Mouse (Mus musculus): Measurements from ENCODE around the gene Plin1. TPM values are rescaled to one million over a fixed set of nuclear protein-coding genes. Genes with fewer than 3 reads are reported as not detected.

The Plin1 gene
- not detected for total RNA-seq (2023)

DNA sequence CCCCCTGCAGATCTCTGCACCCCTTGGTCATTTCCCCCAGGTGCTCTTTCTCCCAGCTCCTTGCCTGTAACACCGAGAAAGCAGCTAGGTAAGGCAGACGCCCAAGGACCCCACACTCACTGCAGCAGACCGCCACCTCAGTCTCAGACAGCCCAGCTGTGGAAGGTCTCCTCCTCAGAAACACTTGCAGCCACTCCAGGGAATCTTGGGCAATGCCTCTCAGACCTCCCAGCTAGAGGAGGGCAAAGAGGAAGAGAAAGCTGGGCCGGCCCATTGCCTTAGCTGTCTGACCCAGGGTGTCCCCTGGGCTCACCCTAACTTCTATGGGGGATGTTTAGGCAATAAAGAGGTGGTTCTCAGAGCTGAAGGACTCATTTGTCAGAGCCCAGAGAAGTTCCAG lies at the start of gene Plin1:
Gene Plin1, minus strand, starts transcription at position 282 of the 400 bp plus-strand sequence.

DNA sequence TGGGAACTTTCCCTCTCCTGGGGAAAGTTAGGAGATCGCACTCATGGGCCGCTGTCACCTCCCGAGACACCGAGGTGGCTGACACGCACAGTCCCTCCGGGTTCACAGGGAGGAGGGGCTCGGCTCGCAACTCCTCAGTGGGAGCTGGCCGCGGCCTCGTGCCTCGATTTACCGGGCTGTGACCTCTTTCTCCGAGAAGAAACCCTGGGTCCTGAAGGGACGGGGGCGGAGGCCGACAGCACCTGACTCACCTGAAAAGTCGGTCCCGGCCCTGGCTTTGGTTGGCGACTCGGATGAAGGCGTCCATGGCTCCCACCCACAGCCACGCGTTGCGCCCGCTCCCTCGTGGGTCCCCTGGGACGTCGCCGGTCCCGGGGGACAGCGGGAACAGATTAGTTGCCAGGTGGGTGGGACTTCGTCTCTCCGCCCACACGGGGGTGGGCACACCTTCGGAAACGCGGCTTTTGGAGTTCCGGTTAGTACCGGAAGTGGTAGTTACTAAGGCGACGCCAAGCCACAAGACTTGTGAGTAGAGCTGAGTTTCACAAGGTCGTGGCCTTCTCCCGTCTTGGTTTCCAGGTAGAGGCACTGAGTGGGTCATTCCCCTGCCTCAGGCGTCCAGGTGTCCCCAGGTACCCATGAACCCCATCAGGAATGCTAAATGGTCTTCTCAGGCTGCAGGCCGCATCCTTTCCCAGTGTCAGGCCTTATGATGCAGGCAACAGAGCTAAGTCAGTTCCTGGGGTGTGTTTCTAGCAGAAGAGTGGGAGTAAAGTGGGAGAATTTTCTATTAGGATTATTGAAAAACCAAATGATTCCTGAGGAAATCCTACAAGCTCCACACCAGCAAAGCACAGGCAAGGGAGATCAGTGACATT lies 10.2 kb upstream of the Plin1 start, which contains the start of the genes Pex11a and Wdr93:
Gene Pex11a, minus strand, starts transcription at position 473 of the 878 bp plus-strand sequence.
Gene Wdr93, plus strand, starts transcription at position 505 of the 878 bp plus-strand sequence.

DNA sequence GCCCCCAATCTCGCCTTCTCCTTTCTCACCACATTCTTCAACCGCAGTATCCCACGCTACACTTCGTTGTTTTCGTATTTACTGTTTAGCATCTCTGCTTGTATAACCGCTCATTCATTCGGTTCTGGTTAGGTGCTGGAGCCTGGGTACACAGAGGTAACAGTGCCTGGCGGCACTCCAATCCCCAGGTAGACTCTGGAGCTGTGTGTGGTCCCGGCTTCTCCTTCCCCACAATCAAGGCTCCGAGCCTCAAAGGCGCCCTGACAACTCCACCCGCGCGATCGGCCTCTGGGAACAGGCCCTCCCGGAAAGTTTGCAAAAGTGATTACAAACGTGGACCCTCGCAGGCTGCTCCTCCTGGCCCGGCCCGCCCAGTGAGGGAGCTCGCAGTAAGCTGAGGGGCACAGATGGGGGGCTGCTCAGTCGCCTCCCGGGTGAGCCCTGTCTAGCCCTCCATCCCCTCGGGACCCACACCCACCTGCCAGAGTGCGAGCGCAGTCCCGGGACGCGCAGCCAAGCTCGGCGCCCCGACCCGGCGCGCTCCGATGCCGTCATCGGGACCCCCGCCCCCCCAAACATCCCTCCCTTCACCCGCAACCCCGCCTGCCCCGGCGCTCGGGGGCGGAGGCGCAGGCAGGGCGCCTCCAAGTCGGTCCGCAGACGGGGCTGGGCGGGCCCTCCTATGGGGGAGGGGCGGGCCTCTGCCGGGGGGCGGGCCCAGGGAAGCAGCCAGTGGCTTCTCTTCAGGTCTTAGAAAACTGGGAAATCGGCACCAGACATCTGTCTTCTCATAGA lies 17.3 kb downstream of the Plin1 start, which contains the start of gene Kif7:
Gene Kif7, minus strand, starts transcription at position 534 of the 795 bp plus-strand sequence.

Other genes starting within 250 kb of the Plin1 start
- gene Rhcg, start 115.2 kb downstream of the Plin1 start, total RNA-seq (2023): not detected
- gene Ticrr, start 72.7 kb downstream of the Plin1 start, total RNA-seq (2023): 0.53 TPM
- gene Kif7, start 17.2 kb downstream of the Plin1 start, total RNA-seq (2023): 2.7 TPM
- gene Pex11a, start 10.2 kb upstream of the Plin1 start, total RNA-seq (2023): 0.74 TPM
- not detected for gene Wdr93, start 10.3 kb upstream of the Plin1 start, total RNA-seq (2023)
- not detected for gene Mesp1, start 60.9 kb upstream of the Plin1 start, total RNA-seq (2023)
- gene Mesp2, start 77.8 kb upstream of the Plin1 start, total RNA-seq (2023): not detected
- 1.7 TPM for gene Anpep, start 128.2 kb upstream of the Plin1 start, total RNA-seq (2023)
- gene Ap3s2, start 187.7 kb upstream of the Plin1 start, total RNA-seq (2023): 14.8 TPM
- 0.33 TPM for gene Arpin, start 202.5 kb upstream of the Plin1 start, total RNA-seq (2023)